Mouse (Mus musculus) layer of hippocampus, adult 11-12 months (tissue): ENCODE data around the gene Clec16a.

Source experiments
- DNase-seq: peaks from one replicate; pipeline ENCODE4 v3.0.0; 2022; ENCODE audit warnings: low spot score

Gene Clec16a

GRCm38 (mm10) chr16:10534567-10534966 is 10.6 kb upstream of the Clec16a start:
- no peak for DNase-seq

- DNase-seq: no peak
Measured at GRCm38 (mm10) chr16:10536323-10536722, 8.8 kb upstream of the Clec16a start.

DNA sequence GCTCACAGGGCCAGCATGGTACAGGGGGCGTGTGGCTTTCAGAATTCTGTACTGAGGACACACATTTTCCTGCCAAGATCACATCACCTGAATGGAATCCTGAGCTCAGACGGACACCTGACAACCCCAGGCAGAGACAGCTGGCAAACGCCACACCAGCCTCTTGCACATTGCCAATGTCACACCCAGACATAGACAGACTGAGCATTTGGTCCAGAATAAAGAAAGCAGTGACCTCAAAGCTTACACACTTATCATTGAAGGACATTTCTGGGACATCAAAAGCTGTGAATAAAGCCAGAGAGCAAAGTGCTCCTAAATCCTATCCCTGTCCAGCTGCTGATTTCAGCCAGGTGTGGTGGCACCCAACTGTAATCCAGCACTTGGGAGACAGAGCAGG is 8.2 kb upstream of the Clec16a start:
- DNase-seq: no peak

DNA sequence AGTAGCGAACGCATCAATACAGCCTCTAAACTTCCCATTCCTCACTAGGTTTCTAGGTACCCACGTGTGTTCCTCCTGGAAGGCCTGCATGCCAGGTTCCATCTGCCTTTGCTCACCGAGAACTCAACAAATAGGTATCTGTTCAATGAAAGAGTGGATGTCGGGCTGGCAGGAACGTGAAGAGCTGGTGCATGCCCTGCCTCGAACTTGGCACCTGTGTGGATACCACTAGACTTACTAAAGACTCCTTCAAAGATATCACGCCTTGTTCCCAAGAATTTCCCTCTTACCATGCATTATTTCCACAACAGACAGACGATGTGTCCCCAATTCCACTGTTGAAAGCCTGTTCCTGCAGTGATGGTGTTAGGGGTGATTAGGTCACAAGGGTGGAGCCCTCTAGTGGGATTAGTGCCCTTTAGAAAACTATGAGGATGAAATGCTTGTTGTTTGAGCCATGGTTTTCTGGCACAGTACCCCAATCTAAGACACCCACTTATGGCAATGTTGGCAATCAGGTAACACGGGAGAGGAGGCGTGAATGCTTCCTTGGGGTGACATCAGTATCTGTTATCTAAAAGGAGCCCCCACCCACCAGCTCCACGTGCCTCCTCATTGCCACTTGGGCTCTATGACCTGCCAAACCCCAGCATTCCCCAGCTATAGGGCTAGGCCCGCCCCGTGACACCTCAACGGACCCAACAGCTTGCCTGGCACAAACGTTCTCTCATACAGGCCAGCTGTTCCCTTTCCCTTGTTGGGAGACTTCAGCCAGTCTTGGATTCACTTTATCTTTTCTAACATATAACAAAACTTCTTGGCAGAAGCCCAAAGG is 4.2 kb upstream of the Clec16a start:
- no peak for DNase-seq

DNA sequence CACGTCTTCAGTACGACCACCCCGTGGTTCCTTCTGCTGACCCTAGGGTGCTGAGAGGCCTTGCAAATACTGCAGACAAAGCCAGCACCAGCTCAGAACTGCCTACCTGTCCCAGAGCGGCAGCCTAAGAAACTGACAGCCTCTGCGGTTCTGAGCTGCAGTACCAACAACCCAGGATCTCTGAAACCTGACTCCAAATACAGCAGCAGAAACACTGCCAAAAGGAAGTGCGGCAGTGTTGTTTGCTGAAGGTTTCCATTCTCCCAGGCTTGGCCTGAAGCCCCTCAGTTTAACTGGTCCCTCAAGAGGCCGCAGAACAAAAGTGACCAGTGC is 3.6 kb upstream of the Clec16a start:
- no peak for DNase-seq

DNA sequence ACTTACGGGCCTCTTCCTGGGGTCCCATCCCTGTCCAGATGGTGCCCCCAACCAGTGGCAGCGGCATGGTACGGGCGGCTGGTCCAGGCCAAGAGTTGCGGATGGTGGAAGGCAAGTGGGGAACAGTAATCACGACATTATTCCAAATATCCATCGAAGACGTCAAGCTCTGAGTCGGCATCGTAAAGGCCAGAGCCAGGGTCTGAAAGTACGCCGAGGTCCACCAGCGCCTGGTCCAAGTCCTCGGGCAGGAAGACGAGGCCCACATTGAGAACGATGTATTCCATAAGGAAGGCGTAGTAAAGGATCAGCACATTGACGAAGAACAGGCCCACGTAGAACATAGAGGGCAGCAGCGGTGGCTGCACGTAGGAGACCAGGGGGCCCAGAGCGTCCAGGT is 2.9 kb upstream of the Clec16a start:
- no peak for DNase-seq

- DNase-seq: peak; percentile 97
Measured at GRCm38 (mm10) chr16:10542698-10543365, 2.3 kb upstream of the Clec16a start, which contains the start of gene Dexi. Gene Dexi, minus strand, starts transcription at chr16:10543054.

DNA sequence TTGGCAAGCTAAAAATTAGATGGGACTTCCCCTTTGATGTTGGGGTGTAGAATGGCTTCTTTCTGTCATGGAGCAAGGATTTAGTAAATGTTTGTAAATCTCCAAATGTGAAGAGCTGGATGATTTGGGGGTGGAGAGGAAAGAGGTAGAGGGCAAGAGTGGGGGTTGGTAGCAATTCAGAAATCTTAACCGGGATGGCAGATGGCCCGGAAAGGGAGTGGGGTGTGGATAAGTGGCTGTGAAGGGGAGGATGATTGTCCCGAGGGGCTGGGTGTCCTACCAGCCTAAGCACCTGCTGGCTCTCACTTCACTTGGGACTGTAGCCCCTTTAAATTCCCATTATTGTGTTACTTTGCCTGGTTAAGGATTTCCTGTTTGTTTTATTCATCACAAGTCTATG is 1.7 kb downstream of the Clec16a start:
- no peak for DNase-seq

- no peak for DNase-seq
Measured at GRCm38 (mm10) chr16:10548938-10549337, 3.8 kb downstream of the Clec16a start.

DNA sequence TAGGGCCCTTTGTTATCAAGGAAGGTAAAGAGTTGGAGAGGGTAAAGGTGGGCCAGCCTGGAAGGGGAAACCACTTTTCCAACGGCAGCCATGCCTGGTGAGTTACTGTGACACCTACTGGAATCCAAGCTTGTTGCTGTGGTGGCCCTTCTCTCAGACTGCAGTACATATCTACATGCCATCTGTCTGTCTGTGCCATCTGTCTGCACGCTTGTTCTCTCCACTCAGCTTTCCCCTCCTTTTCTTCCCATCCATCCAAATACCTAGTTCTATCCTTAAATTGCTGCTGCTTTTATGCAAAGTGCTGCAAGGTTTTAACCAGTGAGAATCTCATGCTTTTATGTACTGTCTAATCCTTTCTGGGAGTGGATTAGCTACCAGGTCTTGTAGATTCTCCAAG is 4.5 kb downstream of the Clec16a start:
- DNase-seq: peak; percentile 68

DNA sequence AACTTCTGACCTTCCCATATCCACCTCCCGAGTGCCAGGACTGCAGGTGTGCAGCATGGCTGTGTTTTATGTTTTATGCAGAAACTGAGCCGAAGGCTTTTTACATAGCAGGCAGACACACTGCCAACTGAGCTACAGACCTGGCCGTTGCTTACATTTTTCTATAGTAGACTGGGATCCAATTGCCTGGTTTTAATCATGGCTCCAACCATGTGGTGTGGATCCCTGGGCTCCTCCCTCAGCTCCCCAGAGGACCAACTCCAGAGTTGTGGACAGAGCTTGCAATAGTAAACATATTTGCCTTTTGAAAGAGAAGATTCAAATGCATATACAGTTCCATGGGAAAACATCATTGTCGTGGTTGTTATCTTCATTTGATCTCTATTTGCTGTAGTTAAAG is 6.5 kb downstream of the Clec16a start:
- no peak for DNase-seq

- no peak for DNase-seq
Measured at GRCm38 (mm10) chr16:10553858-10554257, 8.7 kb downstream of the Clec16a start.

DNA sequence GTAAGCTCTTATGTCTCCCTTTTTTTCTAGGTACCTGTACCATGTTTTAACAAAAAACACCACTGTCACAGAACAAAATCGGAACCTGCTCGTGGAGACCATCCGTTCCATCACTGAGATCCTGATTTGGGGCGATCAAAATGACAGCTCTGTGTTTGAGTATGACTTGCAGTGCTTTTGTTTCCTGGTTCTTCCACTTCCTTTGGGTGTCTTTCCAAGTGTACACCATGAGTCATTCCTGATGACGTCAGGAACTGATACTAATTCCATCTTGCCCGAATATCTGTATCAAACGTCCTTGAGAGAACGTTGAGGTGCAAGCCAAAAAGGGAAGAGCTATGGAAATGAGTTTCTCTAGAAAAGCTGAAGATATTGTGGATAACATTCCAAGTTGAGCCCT is 14.9 kb downstream of the Clec16a start:
- no peak for DNase-seq

GRCm38 (mm10) chr16:10565278-10565885 is 20.2 kb downstream of the Clec16a start:
- peak; percentile 71 for DNase-seq

DNA sequence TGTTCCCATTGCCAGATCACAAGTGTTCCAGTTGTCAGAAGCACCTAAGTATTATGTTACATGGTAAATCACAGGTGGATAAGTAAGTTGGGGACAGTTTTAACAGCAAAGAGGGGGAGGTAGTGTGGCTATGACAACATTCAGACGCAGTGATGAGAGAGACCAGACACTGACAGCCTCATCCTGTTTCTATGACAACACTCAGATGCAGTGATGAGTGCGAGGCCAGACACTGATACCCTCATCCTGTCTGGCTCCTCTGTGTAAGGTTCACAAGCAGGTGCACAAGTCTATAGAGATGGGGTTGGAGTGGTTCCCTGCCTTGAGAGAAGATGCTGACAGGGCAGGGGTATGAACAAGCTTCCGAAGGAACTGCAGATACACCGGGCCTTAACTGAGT is 22.0 kb downstream of the Clec16a start:
- no peak for DNase-seq

GRCm38 (mm10) chr16:10569809-10570395 is 24.8 kb downstream of the Clec16a start:
- DNase-seq: no peak

DNA sequence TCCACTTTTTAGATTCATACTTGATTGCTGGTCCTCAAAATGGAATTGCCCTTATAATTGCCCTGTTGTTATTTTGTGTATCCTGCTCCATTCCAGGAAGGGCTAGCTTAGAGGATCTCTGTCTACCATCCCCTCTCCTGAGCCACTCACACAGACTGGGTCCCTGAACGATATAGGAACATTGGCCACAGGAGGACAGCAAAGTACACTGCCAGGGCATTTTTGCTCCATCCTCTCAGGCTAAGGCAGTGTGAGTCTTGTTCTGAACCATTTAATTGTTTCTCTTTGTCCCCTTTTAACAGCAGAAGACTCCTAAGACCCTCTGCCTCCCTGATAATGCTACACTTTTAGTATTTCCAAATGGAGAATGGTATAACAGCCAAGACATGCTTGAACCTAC is 25.6 kb downstream of the Clec16a start:
- DNase-seq: peak; percentile 71

- no peak for DNase-seq
Measured at GRCm38 (mm10) chr16:10571820-10572219, 26.7 kb downstream of the Clec16a start.

GRCm38 (mm10) chr16:10574936-10575335 is 29.8 kb downstream of the Clec16a start:
- DNase-seq: no peak

- no peak for DNase-seq
Measured at GRCm38 (mm10) chr16:10575915-10576314, 30.8 kb downstream of the Clec16a start.

- DNase-seq: no peak
Measured at GRCm38 (mm10) chr16:10577548-10577947, 32.4 kb downstream of the Clec16a start.

GRCm38 (mm10) chr16:10578376-10578775 is 33.2 kb downstream of the Clec16a start:
- no peak for DNase-seq
